Mouse (Mus musculus): ENCODE results near the gene Eva1c.

GRCm38 (mm10) chr16:90863468-90864046, 37.0 kb downstream of the Eva1c start:
- TF ChIP-seq CTCF (IDR thresholded peaks at IDR 0.05; ENCODE audit: extremely low read depth, insufficient read depth, insufficient read length, insufficient replicate concordance) (no peak), POLR2A (IDR thresholded peaks at IDR 0.05; ENCODE audit: low read depth, low read length) (no peak)

Measured in spleen, adult 2 months (tissue).